Mouse (Mus musculus) CD8-positive naive resting alpha-beta T cell, adult 2 months (primary cell): Measurements from ENCODE around the gene Rapgef6.
"Not testable (repeated sequence)": the region's sequence is repeated elsewhere in the genome, so short reads cannot be mapped to it uniquely, and the experiment has no call there.

ENCODE experiments used
- DNase-seq, 2 experiments: peaks; one replicate each; pipeline ENCODE4 v3.0.0; 2022; ENCODE audit warnings: low read depth in 2 of 2, low spot score in 2 of 2

Gene Rapgef6

GRCm38 (mm10) chr11:54567959-54568358 lies 45.3 kb downstream of the Rapgef6 start:
- DNase-seq = peak in 1 of 2 experiments; percentile 25

GRCm38 (mm10) chr11:54574741-54575140 lies 52.1 kb downstream of the Rapgef6 start:
- no peak for DNase-seq

- DNase-seq = no peak
These were observed 69.9 kb downstream of the Rapgef6 start for GRCm38 (mm10) chr11:54592585-54592984.

GRCm38 (mm10) chr11:54594049-54594448 lies 71.4 kb downstream of the Rapgef6 start:
- DNase-seq = no peak

GRCm38 (mm10) chr11:54595053-54595452 lies 72.4 kb downstream of the Rapgef6 start:
- DNase-seq = peak in 1 of 2 experiments; percentile 17

- no peak for DNase-seq
These were observed 73.4 kb downstream of the Rapgef6 start for GRCm38 (mm10) chr11:54595905-54596555.

GRCm38 (mm10) chr11:54597902-54598447 lies 75.3 kb downstream of the Rapgef6 start:
- DNase-seq = no peak

- DNase-seq = no peak
These were observed 78.5 kb downstream of the Rapgef6 start for GRCm38 (mm10) chr11:54601121-54601520.

- not testable (repeated sequence) for DNase-seq
These were observed 80.1 kb downstream of the Rapgef6 start for GRCm38 (mm10) chr11:54602764-54603163.

- no peak for DNase-seq
These were observed 81.8 kb downstream of the Rapgef6 start for GRCm38 (mm10) chr11:54604415-54604814.

GRCm38 (mm10) chr11:54613628-54614027 lies 91.0 kb downstream of the Rapgef6 start:
- no peak for DNase-seq

GRCm38 (mm10) chr11:54614560-54614959 lies 91.9 kb downstream of the Rapgef6 start:
- DNase-seq = no peak

- DNase-seq = no peak
These were observed 96.2 kb downstream of the Rapgef6 start for GRCm38 (mm10) chr11:54618841-54619240.

- DNase-seq = peak in 1 of 2 experiments; percentile 44
These were observed 99.1 kb downstream of the Rapgef6 start for GRCm38 (mm10) chr11:54621725-54622124.

GRCm38 (mm10) chr11:54626905-54627304 lies 104.3 kb downstream of the Rapgef6 start:
- DNase-seq = peak in 1 of 2 experiments; percentile 21

- no peak for DNase-seq
These were observed 123.8 kb downstream of the Rapgef6 start for GRCm38 (mm10) chr11:54646420-54646819.

- no peak for DNase-seq
These were observed 125.9 kb downstream of the Rapgef6 start for GRCm38 (mm10) chr11:54648573-54648972.

GRCm38 (mm10) chr11:54655420-54655819 lies 132.8 kb downstream of the Rapgef6 start:
- DNase-seq = no peak

GRCm38 (mm10) chr11:54673575-54674298 lies 151.1 kb downstream of the Rapgef6 start:
- no peak for DNase-seq

- no peak for DNase-seq
These were observed 153.3 kb downstream of the Rapgef6 start for GRCm38 (mm10) chr11:54675792-54676489.

GRCm38 (mm10) chr11:54679141-54679540 lies 156.5 kb downstream of the Rapgef6 start:
- DNase-seq = no peak

- DNase-seq = no peak
These were observed 162.2 kb downstream of the Rapgef6 start for GRCm38 (mm10) chr11:54684831-54685230.
